Mouse (Mus musculus) NIH3T3 (cell line): ENCODE results near the gene Zfp773.
"Not testable (repeated sequence)": the region's sequence is repeated elsewhere in the genome, so short reads cannot be mapped to it uniquely, and the experiment has no call there.

Experiments
- DNase-seq: peaks from one replicate; pipeline ENCODE4 v3.0.0-alpha.2; 2012; ENCODE audit warnings: low read depth

The Zfp773 gene

DNA sequence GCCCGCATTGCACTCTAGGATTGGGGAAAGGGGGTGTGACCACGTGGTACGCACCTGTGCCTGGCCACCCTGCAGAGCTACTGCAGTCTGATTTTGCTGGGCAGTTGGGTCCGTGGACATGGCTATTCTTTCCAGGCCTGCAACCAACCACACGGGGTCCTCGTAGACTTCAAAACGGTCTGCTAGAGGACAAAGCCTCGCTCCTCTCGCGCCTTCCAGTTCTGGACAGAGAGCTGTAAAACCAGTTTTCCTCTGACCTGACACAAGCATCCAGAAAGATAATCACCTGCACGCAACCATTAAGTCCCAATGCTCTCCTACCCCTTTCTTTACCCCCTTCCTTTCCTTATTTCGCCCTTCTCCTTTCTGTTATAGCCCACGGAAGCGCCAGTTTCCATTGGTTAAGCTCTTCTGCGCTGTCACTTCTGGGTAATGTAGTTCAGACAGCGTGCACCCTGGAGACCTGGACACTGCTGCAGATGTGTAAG lies at the start of gene Zfp773:
TSS of gene Zfp773 (minus strand) at position 377 of the 488 bp plus-strand sequence.
- peak; percentile 76 for DNase-seq

DNA sequence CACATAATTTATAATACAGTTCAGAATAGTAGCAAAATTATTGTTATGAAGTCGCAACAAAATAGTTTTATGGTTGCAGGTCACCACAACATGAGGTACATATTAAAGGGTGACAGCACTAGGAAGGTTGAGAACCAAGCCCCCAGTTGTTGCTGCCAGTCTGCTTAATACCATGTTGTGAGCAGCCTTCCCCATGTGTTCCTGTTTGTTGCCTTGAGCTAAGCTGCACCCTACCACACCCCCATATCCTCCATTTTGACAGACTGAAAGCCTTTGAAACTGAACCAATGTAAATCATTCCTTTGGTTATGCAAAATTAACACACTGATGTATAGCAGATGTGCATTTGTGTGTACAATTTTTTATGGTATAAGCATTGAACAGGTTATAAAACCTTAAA lies 49.3 kb upstream of the Zfp773 start:
- DNase-seq = no peak

DNA sequence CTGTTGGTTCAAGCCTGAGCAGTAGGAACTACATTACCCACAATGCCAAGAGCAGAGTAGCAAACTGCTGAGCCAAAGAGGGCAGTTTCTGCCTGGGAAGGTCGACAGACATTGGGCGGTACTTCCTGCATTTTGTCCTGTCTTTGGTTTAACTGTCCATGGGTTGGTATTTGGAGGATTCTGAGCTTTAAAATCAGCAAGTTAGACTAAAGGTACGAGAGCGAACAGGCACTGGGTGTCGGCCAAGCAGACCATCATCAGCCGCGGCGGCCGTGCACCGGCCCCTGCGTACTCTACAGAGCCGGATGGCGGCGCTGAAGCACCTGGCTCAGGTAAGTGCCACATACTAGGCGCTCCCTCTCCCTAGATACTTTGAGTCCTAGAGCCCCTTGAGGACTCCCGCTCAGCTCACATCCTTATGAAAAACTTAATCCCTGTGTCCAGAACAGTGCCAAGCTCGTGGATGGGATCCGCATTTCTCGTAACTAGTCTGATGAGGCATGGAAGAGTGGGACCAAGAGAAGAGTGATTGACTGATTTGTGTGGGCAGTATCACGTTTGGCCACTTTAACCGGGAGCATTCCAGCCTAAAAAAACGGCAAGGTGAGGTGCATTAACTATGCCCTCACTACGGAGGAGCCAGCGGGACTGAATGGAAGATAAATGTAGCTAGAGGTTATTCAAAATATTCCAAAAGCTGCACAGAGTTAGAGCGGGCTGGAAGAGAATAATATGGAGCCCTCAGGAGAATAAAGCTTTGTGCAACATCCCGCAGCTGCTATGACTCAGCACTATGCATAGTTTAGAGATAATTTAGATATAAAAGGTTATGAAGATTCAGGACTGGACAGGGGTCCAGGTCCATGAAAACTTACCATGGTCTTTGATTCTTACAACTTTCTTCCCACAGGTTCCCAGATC lies 34.9 kb upstream of the Zfp773 start, which contains the start of gene Zfp418:
TSS of gene Zfp418 (plus strand) at position 104 of the 921 bp plus-strand sequence.
- DNase-seq = peak; percentile 82

DNA sequence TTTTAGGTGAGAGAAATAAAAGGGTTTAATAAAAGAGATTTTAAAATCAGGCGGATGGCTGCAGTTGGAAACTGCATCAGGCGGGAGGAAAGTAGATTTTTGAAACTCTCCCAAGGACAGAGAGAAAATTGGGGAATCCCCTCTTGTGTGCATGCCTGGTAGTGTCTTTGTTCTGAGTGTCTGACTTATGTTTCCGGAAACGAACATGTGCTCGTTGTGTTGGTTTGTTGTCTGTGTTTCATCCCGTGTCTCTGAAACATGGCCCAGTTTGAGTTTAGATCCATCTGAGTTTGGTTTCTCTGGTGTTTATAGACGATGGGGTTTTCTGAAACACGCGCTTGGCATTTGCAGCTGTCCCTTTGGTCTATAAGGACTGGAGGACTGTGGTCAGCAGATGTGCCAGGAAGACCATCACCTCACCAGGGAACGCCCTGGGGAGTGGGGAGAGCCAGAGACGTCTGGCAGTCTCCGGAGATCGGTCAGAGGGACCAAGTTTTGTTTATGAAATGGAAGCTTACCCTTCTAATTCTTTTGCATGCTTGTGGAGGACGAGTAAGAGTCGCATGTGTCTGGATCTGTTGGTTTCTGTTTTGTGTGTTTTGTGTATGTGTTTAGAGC lies 9.5 kb upstream of the Zfp773 start:
- no peak for DNase-seq

DNA sequence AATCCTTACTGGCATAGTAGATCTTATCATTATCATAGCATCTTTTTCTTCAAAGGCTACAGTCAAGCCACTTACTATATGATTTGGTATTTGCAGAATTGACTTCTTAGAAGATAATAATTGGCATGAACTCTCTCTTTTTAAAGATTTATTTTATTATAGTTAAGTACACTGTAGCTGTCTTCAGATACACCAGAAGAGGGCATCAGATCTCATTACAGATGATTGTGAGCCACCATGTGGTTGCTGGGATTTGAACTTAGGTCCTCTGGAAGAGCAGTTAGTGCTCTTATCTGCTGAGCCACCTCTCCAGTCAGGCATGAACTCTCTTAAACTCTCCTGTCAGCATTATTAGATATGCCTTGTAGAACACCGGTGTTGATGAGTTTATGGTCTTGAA lies 7.7 kb upstream of the Zfp773 start:
- no peak for DNase-seq

DNA sequence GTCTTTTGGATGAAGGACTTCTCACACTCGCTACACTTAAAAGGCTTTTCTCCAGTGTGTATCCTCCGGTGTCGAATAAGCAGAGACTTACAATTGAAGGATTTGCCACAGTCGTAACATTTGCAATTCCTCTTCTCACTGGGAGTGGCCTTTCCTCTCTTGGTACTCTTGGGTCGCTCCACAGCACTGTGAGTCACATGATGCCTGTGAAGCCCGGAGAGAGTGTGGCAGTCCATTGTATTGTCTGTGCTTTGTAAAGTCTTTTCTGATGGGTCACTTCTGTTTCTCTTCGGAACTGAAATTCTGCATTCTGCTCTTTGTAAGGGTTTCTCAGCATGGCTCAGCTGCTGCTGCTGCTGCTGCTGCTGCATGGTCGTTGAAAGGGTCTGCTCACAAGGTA lies 3.8 kb downstream of the Zfp773 start:
- DNase-seq = no peak

DNA sequence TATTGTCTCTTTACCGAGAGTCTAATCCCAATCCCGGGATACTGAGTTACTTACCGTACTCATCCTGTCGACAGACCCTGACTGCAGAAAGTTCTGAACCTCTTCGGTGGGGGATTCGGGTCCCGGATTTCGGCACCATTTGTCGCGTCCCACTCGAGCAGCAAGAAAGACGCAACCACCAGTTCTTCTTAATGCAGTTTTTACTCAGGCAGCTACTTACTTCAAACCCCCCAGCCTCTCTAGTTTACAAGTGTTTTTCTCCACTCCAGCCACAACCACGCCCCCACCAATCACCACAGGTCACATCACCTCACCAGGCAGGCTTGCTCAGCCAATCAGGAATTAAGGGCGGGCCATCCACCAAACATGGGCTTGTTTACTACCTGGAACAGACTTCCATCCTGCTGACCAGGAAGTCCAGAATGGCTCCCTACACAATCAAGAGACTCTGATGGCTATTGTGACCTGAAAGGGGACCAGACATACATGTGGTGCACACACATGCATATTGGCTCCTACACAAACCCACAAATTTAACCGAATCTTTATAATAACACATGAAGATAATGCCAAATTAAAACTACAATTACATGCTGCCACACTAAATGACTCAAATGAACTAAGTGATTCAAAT lies 5.9 kb downstream of the Zfp773 start:
- DNase-seq = not testable (repeated sequence)

DNA sequence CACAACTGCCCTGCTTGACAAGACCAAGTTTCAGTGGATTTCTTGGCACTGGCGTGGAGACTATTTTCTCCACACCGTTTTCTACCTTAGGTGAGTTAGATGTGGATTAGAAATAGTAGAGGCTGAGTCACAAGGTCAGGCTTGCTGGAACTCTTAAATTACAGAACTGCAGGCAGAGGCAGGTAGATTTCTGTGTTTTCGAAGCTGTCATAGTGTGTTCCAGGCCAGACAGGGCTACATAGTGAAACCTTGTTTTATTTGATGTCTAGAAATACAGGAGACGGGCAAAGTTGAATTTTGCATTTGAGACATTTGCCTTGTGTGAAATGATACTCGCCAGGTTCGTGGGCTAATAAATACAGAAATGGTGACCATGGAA lies 15.0 kb downstream of the Zfp773 start:
- DNase-seq = no peak

DNA sequence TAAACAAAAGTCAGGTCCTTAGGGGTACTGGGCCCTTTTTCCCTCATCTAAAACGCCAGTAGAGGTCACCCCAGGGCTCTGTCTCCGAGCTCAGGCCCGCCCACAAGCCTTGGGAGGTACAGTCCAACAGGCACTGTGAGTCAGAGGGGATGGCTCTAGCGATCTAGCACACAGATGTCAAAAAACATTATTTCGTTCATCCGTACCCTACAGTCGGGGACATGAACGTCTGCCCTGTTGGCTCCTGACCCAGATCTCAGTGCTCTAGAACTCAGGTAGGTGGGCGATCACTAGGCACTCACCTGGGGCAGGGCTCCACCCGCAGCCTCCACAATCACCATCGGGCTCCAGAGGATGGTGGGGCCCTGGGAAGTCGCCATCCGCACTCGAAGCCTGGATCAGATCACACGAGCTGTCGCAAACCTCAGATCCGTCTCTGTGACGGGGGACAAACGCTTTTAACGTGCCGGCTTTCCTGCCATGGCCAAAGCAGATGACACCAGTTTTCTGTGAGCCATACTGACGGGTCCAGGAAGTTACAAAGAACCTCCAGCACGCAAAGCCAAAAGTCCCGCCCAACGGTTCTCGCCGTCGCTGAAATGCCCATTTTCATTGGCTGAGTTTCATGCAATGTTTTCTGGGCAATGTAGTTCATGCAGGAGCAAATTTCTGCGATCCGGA lies 15.5 kb downstream of the Zfp773 start, which contains the start of gene Zfp954:
TSS of gene Zfp954 (minus strand) at position 568 of the 681 bp plus-strand sequence.
- peak; percentile 94 for DNase-seq

DNA sequence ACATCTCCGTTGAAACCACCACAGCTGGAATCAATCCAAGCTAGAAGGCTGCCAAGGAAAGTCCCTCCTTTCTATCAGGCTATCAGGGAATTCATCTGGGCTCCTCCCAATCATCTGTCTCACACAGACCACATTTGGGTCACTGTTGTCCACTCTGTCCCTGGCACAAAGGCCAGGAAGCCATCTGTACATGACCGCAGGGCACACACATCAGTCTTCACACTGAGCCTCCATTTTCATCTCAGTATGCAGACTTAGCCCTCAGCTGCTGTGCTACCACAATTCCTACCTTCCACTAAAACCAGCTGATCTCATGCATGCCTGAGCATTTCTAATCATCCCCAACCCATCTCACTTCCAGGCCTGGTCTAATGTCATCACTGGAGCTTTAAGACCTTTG lies 18.1 kb downstream of the Zfp773 start:
- DNase-seq = no peak

DNA sequence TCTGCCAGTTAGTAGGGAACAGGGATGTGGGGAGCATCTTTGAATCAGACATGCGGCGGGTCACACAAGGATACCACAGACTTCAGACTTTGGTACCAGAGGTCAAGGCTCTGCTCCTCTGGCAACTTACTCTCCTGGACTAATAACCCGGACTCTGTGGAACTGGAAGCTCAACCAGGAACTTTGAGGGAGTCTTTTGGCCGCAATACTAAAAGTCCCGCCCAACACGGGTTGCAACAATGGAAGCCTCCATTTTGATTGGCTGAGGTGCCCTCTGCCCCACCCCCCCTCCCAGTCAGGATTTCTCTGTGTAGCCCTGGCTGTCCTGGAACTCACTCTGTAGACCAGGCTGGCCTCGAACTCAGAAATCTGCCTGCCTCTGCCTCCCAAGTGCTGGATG lies 28.1 kb downstream of the Zfp773 start:
- no peak for DNase-seq
